Mouse (Mus musculus) kidney, embryonic 15.5 days (tissue): ENCODE results near the gene Gm8764. TPM values are rescaled to one million over a fixed set of nuclear protein-coding genes. Genes with fewer than 3 reads are reported as not detected.

Experiments
- polyA plus RNA-seq: library from polyadenylated mRNA; unstranded; fragments of >200 nt; fragmentation: Nextera tagmentation; extraction: Ambion mirVana; gene quantifications from 2 replicates; pipeline ENCODE4 v1.2.1, GENCODE M21; 2015

Gene Gm8764
- polyA plus RNA-seq, 1 experiment from 2014 or later, result not detected

Other genes with a start within 250 kb of the Gm8764 start
- not detected in 2 replicates for gene Gm21293, start 17.0 kb upstream of the Gm8764 start, polyA plus RNA-seq
- not detected in 2 replicates for gene Gm6763, start 8.5 kb upstream of the Gm8764 start, polyA plus RNA-seq
- not detected in 2 replicates for gene Gm21304, start 8.5 kb downstream of the Gm8764 start, polyA plus RNA-seq
- not detected in 2 replicates for gene Gm21312, start 17.0 kb downstream of the Gm8764 start, polyA plus RNA-seq
- gene Gm20765, start 25.5 kb downstream of the Gm8764 start, polyA plus RNA-seq, result not detected in 2 replicates
- gene Gm4340, start 34.0 kb downstream of the Gm8764 start, polyA plus RNA-seq, result not detected in 2 replicates